In genomic region chr5:74479947-74480346, GRCm38 (mm10) we compare ENCODE assay signal across 27 mouse cellular contexts. TPM values are rescaled to one million over a fixed set of nuclear protein-coding genes. Genes with fewer than 3 reads are reported as not detected.
A peak's percentile ranks its signal among the peaks of the same experiment; 100 is the strongest.
DNase-seq lines count a peak whose midpoint lies in the region; ATAC-seq and TF ChIP-seq lines count a peak whose summit lies in the region.
"Had no signal": no experiment of that assay in that cellular context is flagged by ENCODE, and none has a peak within 500 bp of the region (broad histone marks: within the 10 kb centered on the region; RNA-seq: fewer than 3 reads in every experiment).

No protein-coding gene starts in this region.

- no peak overlapping the region for H3K9ac ChIP-seq in heart, embryonic 12.5 days
- H3K9ac ChIP-seq in MEL (ENCODE audit: control insufficient read depth, low read depth, low read length, poor library complexity, severe bottlenecking): no peak overlapping the region
- no peak overlapping the region for H3K9ac ChIP-seq in forebrain, embryonic 12.5 days
- no peak overlapping the region for H3K9ac ChIP-seq in liver, embryonic 12.5 days
- H3K9ac ChIP-seq: liver, embryonic 13.5 days; neural tube, embryonic 15.5 days had no signal

- H3K79me2 ChIP-seq in MEL (ENCODE audit: control insufficient read depth, insufficient read depth, low read length, poor library complexity): no peaks in the 10 kb centered on the region

- peaks cover 16% of the 10 kb centered on the region for H3K4me1 ChIP-seq in heart, embryonic 12.5 days (replicated peaks)
- peaks cover 5 to 10% of the 10 kb centered on the region in 2 experiments for H3K4me1 ChIP-seq in MEL (ENCODE audit: control insufficient read depth in 1 of 2, insufficient read depth in 2 of 2, low read length in 2 of 2)
- H3K4me1 ChIP-seq in forebrain, embryonic 12.5 days: peaks cover 3% of the 10 kb centered on the region; the same call in 1 of the 2 replicates
- H3K4me1 ChIP-seq in liver, embryonic 12.5 days: 0 out of 2 replicates have a peak, but pooled peaks cover 8% of the 10 kb centered on the region
- H3K4me1 ChIP-seq: neural tube, embryonic 15.5 days had no signal

- H3K9me3 ChIP-seq in heart, embryonic 12.5 days (replicated peaks): no peaks in the 10 kb centered on the region
- no peaks in the 10 kb centered on the region for H3K9me3 ChIP-seq in MEL (replicated peaks; ENCODE audit: insufficient read depth, low read length)
- H3K9me3 ChIP-seq in forebrain, embryonic 12.5 days: no peaks in the 10 kb centered on the region
- H3K9me3 ChIP-seq in liver, embryonic 12.5 days (replicated peaks): no peaks in the 10 kb centered on the region
- H3K9me3 ChIP-seq: liver, embryonic 13.5 days; neural tube, embryonic 15.5 days had no signal

- no peak for TF ChIP-seq RAD21 in MEL (IDR thresholded peaks at IDR 0.05; ENCODE audit: low read depth, low read length)

- H3K36me3 ChIP-seq in heart, embryonic 12.5 days: no peaks in the 10 kb centered on the region
- H3K36me3 ChIP-seq in MEL (ENCODE audit: control insufficient read depth in 1 of 2, insufficient read depth in 2 of 2, low read length in 2 of 2): peaks cover 0 to 14% of the 10 kb centered on the region in 2 experiments; a peak in 2 of 4 replicates
- no peaks in the 10 kb centered on the region for H3K36me3 ChIP-seq in forebrain, embryonic 12.5 days (replicated peaks)
- H3K36me3 ChIP-seq in liver, embryonic 12.5 days: no peaks in the 10 kb centered on the region
- H3K36me3 ChIP-seq: liver, embryonic 13.5 days; neural tube, embryonic 15.5 days had no signal

- H3K27ac ChIP-seq in heart, embryonic 12.5 days (ENCODE audit: poor library complexity, severe bottlenecking): no peak overlapping the region
- H3K27ac ChIP-seq in MEL (ENCODE audit: control insufficient read depth, low read depth, low read length): peak overlapping the region; percentile 22; the same call in 1 of the 2 replicates
- no peak overlapping the region for H3K27ac ChIP-seq in forebrain, embryonic 12.5 days
- H3K27ac ChIP-seq in liver, embryonic 12.5 days: no peak overlapping the region
- H3K27ac ChIP-seq: liver, embryonic 13.5 days; neural tube, embryonic 15.5 days had no signal

- WGBS in heart, embryonic 12.5 days: 28% methylated on average over 4 of the region's 4 CpGs
- 84% methylated on average over 4 of the region's 4 CpGs for WGBS in forebrain, embryonic 12.5 days
- WGBS in liver, embryonic 12.5 days (ENCODE audit: insufficient replicate concordance): 51% methylated on average over 4 of the region's 4 CpGs

- no peaks in the 10 kb centered on the region for H3K27me3 ChIP-seq in heart, embryonic 12.5 days (replicated peaks)
- no peaks in the 10 kb centered on the region for H3K27me3 ChIP-seq in MEL (ENCODE audit: control insufficient read depth in 1 of 2, insufficient read depth in 2 of 2, low read length in 2 of 2)
- no peaks in the 10 kb centered on the region for H3K27me3 ChIP-seq in forebrain, embryonic 12.5 days
- H3K27me3 ChIP-seq in liver, embryonic 12.5 days (replicated peaks): no peaks in the 10 kb centered on the region
- H3K27me3 ChIP-seq: CH12.LX; liver, embryonic 13.5 days; neural tube, embryonic 15.5 days; Patski had no signal

- TF ChIP-seq POLR2A in MEL (IDR thresholded peaks at IDR 0.05; ENCODE audit: control insufficient read depth in 1 of 2, insufficient read depth in 1 of 2, low read depth in 1 of 2, low read length in 2 of 2, poor library complexity in 1 of 2): no peak

- peak; percentile 64 for ATAC-seq in heart, embryonic 12.5 days (ENCODE audit: insufficient number of reproducible peaks, low FRiP score)
- ATAC-seq in common myeloid progenitor, adult 5-6 weeks (replicated peaks; ENCODE audit: low read depth, poor library complexity, severe bottlenecking): peak; percentile 65
- no peak for ATAC-seq in forebrain, embryonic 12.5 days (ENCODE audit: low FRiP score)
- no peak for ATAC-seq in liver, embryonic 12.5 days
- ATAC-seq: forebrain, embryonic 14.5 days; hindbrain, embryonic 16.5 days; lung, postnatal 0 days; Patski had no signal

- intact Hi-C loops in heart, postnatal 36 days (cut with DNase I): no loop called here

- H3K4me3 ChIP-seq in heart, embryonic 12.5 days: no peak overlapping the region
- H3K4me3 ChIP-seq in MEL (ENCODE audit: control insufficient read depth in 1 of 2, insufficient read depth in 1 of 2, low read depth in 2 of 2, low read length in 2 of 2): no peak overlapping the region
- no peak overlapping the region for H3K4me3 ChIP-seq in forebrain, embryonic 12.5 days (replicated peaks)
- H3K4me3 ChIP-seq in liver, embryonic 12.5 days: no peak overlapping the region
- H3K4me3 ChIP-seq: liver, embryonic 13.5 days; neural tube, embryonic 15.5 days had no signal

- TF ChIP-seq CTCF in MEL (IDR thresholded peaks at IDR 0.05 in 2 of 3, conservative IDR thresholded peaks at IDR 0.05 in 1 of 3; ENCODE audit: control insufficient read depth in 1 of 3, insufficient read depth in 1 of 3, low read depth in 2 of 3, low read length in 3 of 3, poor library complexity in 1 of 3, severe bottlenecking in 1 of 3): no peak

- TF ChIP-seq EP300 in MEL (IDR thresholded peaks at IDR 0.05; ENCODE audit: low read depth in 1 of 2, low read length in 2 of 2): peak; percentile 19 to 63; a peak in 1 of 4 replicates

- no peak for DNase-seq in heart, postnatal 36 days
- peak; percentile 27 for DNase-seq in 416B (ENCODE audit: low read depth)
- DNase-seq in MEL (ENCODE audit: low read depth, low spot score): peak; percentile 59
- DNase-seq: cerebellum, adult 2 months; cerebellum, postnatal 25 days; gastrocnemius, postnatal 14 days; heart, postnatal 10 days; layer of hippocampus, postnatal 36 days; left cerebral cortex, postnatal 4 days; liver, embryonic 13.5 days; lung, adult 18-20 months; lung, postnatal 4 days; midbrain, embryonic 14.5 days; retina, postnatal 1 day; right cerebral cortex, postnatal 25 days; spleen, adult 18-20 months; thymus, postnatal 25 days had no signal

- H3K4me2 ChIP-seq in heart, embryonic 12.5 days: no peak overlapping the region
- no peak overlapping the region for H3K4me2 ChIP-seq in forebrain, embryonic 12.5 days
- H3K4me2 ChIP-seq in liver, embryonic 12.5 days: no peak overlapping the region
- H3K4me2 ChIP-seq: liver, embryonic 13.5 days; neural tube, embryonic 15.5 days had no signal

TF ChIP-seq in MEL, 35 proteins besides CTCF, POLR2A, EP300 and RAD21:
- TF ChIP-seq SIN3A (IDR thresholded peaks at IDR 0.05; ENCODE audit: low read length): no peak
- TF ChIP-seq TCF12 (IDR thresholded peaks at IDR 0.05; ENCODE audit: low read depth, low read length): peak; percentile 66; the same call in 1 of the 2 replicates
- no peak for TF ChIP-seq MYB (IDR thresholded peaks at IDR 0.05; ENCODE audit: low read depth, low read length)
- no peak for TF ChIP-seq HCFC1 (IDR thresholded peaks at IDR 0.05; ENCODE audit: low read depth, low read length)
- TF ChIP-seq GABPA (IDR thresholded peaks at IDR 0.05; ENCODE audit: low read depth, low read length): no peak
- no peak for TF ChIP-seq MYC (IDR thresholded peaks at IDR 0.05; ENCODE audit: low read depth, low read length)
- peak; percentile 32 for TF ChIP-seq TAL1 (IDR thresholded peaks at IDR 0.05; ENCODE audit: low read length)
- TF ChIP-seq E2F4 (IDR thresholded peaks at IDR 0.05; ENCODE audit: borderline replicate concordance, low read depth, low read length): no peak
- TF ChIP-seq RCOR1 (IDR thresholded peaks at IDR 0.05; ENCODE audit: low read depth, low read length): no peak
- no peak for TF ChIP-seq CHD2 (IDR thresholded peaks at IDR 0.05; ENCODE audit: low read length)
- no peak for TF ChIP-seq JUND (IDR thresholded peaks at IDR 0.05; ENCODE audit: low read depth, low read length)
- TF ChIP-seq SMC3 (IDR thresholded peaks at IDR 0.05; ENCODE audit: low read depth, low read length): no peak
- TF ChIP-seq USF1 (IDR thresholded peaks at IDR 0.05; ENCODE audit: low read depth, low read length): no peak
- no peak for TF ChIP-seq ZMIZ1 (IDR thresholded peaks at IDR 0.05; ENCODE audit: low read depth, low read length)
- no peak for TF ChIP-seq POLR2AphosphoS2 (IDR thresholded peaks at IDR 0.05; ENCODE audit: low read length)
- no peak for TF ChIP-seq MEF2A (IDR thresholded peaks at IDR 0.05; ENCODE audit: extremely low read depth, insufficient replicate concordance, low read depth, low read length, poor library complexity, severe bottlenecking)
- TF ChIP-seq POLR2AphosphoS5 (IDR thresholded peaks at IDR 0.05; ENCODE audit: borderline replicate concordance, low read depth, low read length): no peak
- no peak for TF ChIP-seq ZKSCAN1 (IDR thresholded peaks at IDR 0.05; ENCODE audit: low read depth, low read length)
- TF ChIP-seq GATA1 (IDR thresholded peaks at IDR 0.05; ENCODE audit: low read depth, low read length): peak; percentile 78
- TF ChIP-seq ETS1 (IDR thresholded peaks at IDR 0.05; ENCODE audit: low read depth, low read length): 0 out of 2 replicates have a peak, but pooled peaks have one; percentile 32
- TF ChIP-seq TBP (IDR thresholded peaks at IDR 0.05; ENCODE audit: low read depth, low read length): no peak

RNA-seq across cellular contexts. Expression of gene Scfd2, which starts 51.6 kb away (rescaled TPM):
- 13.6 and 17.2 TPM in 2 replicates for polyA plus RNA-seq in heart, embryonic 12.5 days (2016; fragmentation: Nextera tagmentation; extraction: Ambion mirVana)
- 10 to 100 TPM; 11.6 to 12.9 TPM for total RNA-seq in heart, postnatal 36 days (2021)
- 18.8 and 19.3 TPM in 2 replicates for total RNA-seq in MEL (2012; rRNA removed)
- polyA plus RNA-seq in MEL (2012; ENCODE audit: insufficient read depth in 1 of 2, insufficient read length in 2 of 2, low read depth in 1 of 2, low replicate concordance in 2 of 2, missing spikeins in 1 of 2): 10 to 100 TPM in 1 of 2 experiments, not detected in 1; 20.3 TPM
- total RNA-seq in common myeloid progenitor, adult 5-6 weeks (2017): 17.0 and 24.4 TPM in 2 replicates
- 17.0 and 17.9 TPM in 2 replicates for polyA plus RNA-seq in forebrain, embryonic 12.5 days (2016; fragmentation: Nextera tagmentation; extraction: Ambion mirVana)
- polyA plus RNA-seq in liver, embryonic 12.5 days (2016; fragmentation: Nextera tagmentation; extraction: Ambion mirVana): 16.1 and 19.2 TPM in 2 replicates

RNA-seq across cellular contexts. Expression of gene Fip1l1, which starts 55.3 kb away (rescaled TPM):
- 84.8 and 86.4 TPM in 2 replicates for polyA plus RNA-seq in heart, embryonic 12.5 days (2016; fragmentation: Nextera tagmentation; extraction: Ambion mirVana)
- 10 to 100 TPM; 26.0 to 29.8 TPM for total RNA-seq in heart, postnatal 36 days (2021)
- total RNA-seq in MEL (2012; rRNA removed): 68.3 and 70.6 TPM in 2 replicates
- 100 to 1,000 TPM in 1 of 2 experiments, 10 to 100 TPM in 1; 40.4 to 113 TPM for polyA plus RNA-seq in MEL (2012; ENCODE audit: insufficient read depth in 1 of 2, insufficient read length in 2 of 2, low read depth in 1 of 2, low replicate concordance in 2 of 2, missing spikeins in 1 of 2)
- total RNA-seq in common myeloid progenitor, adult 5-6 weeks (2017): 158 and 181 TPM in 2 replicates
- polyA plus RNA-seq in forebrain, embryonic 12.5 days (2016; fragmentation: Nextera tagmentation; extraction: Ambion mirVana): 128 and 130 TPM in 2 replicates
- polyA plus RNA-seq in liver, embryonic 12.5 days (2016; fragmentation: Nextera tagmentation; extraction: Ambion mirVana): 63.3 and 66.8 TPM in 2 replicates

Comparison
In these comparisons a context has a peak if more than half of its experiments do, and no peak if none do; other contexts are left out.
1. ATAC-seq: peak in heart, embryonic 12.5 days (single experiment) and common myeloid progenitor, adult 5-6 weeks (single experiment); none in forebrain, embryonic 12.5 days (single experiment) and liver, embryonic 12.5 days (single experiment).
2. DNase-seq: peak in 416B (single experiment) and MEL (single experiment); none in heart, postnatal 36 days (0 of 2).